Mouse (Mus musculus) bone marrow macrophage, adult 2 months (primary cell): ENCODE measurements around the gene Armc9. TPM values are rescaled to one million over a fixed set of nuclear protein-coding genes. Genes with fewer than 3 reads are reported as not detected.

ENCODE experiments used
- H3K27ac ChIP-seq: 2 replicates; pipeline ENCODE4 v1.5.1; 2012; ENCODE audit warnings: low read depth, low read length; ENCODE audit not compliant: insufficient read depth
- H3K4me1 ChIP-seq: 2 replicates; pipeline ENCODE4 v1.6.1; 2012; ENCODE audit warnings: low read length; ENCODE audit not compliant: control insufficient read depth, insufficient read depth
- H3K4me3 ChIP-seq: 2 replicates; pipeline ENCODE4 v1.5.1; 2012; ENCODE audit warnings: mild to moderate bottlenecking, low read length, moderate library complexity; ENCODE audit not compliant: insufficient read depth
- CTCF ChIP-seq: IDR thresholded peaks from 2 replicates; pipeline ENCODE4 v1.5.1; 2012; ENCODE audit warnings: low read depth, mild to moderate bottlenecking, low read length, moderate library complexity
- POLR2A ChIP-seq: IDR thresholded peaks from 2 replicates; pipeline ENCODE4 v1.6.1; 2012; ENCODE audit warnings: mild to moderate bottlenecking, low read depth, low read length, borderline replicate concordance
- polyA plus RNA-seq: library from polyadenylated mRNA; stranded (reverse); fragments of >200 nt; gene quantifications from 2 replicates; pipeline ENCODE4 v1.2.4, GENCODE M21; 2012; ENCODE audit not compliant: missing spikeins, insufficient read depth, insufficient read length

Armc9 gene
- polyA plus RNA-seq, 1 experiment: 3.1 TPM

DNA sequence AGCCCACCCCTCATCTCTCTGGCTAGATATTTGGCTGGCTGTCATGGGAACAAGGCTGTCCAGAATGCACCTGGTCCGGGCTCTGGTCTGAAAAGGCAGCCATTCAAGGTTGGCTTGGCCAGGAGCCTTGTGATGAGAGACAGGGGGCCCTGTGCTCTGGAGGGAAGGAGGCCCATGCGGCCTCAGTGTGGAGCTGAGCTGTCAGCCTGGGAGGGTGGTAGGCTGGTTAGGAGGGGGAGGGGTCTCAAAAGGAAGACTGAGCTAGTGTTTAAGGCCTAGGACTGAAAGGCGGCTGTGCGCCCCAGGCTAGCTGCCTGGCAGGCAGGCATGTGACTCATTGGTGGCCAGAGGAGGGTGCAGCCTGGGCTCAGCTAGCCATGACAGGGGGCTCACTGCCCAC, 139.9 kb downstream of the Armc9 start:
- TF ChIP-seq CTCF: no peak
- peaks cover 9% of the 10 kb centered on the region for H3K4me1 ChIP-seq
- no peak overlapping the region for H3K4me3 ChIP-seq
- no peak overlapping the region for H3K27ac ChIP-seq

DNA sequence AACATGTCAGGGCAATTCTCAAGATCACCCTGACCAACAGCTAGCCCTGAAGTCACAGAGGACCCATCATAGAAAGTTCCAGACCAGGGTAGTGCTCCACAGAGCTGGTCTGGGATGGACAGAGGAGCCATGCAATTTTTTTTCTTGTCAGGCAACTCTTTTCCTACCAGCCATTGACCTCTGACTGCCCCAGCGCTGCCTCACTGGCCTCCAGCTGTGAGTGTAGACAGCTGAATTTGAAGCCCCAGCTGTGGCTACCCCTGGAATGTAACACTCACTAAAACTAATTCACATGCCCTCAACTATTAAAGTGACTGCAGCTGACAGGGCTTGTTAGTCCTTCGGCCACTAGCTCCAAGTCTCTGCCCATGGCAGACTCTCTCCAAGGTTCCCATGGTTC, 145.5 kb downstream of the Armc9 start:
- Histone ChIP-seq H3K27ac (no peak overlapping the region), H3K4me1 (peaks cover 10% of the 10 kb centered on the region), H3K4me3 (no peak overlapping the region)
- no peak for TF ChIP-seq POLR2A
- no peak for TF ChIP-seq CTCF

- H3K4me3 ChIP-seq: no peak overlapping the region
- H3K27ac ChIP-seq: no peak overlapping the region
- no peak for TF ChIP-seq CTCF
- no peak for TF ChIP-seq POLR2A
- peaks cover 10% of the 10 kb centered on the region for H3K4me1 ChIP-seq
These were observed 146.2 kb downstream of the Armc9 start for GRCm38 (mm10) chr1:86300731-86301130.

DNA sequence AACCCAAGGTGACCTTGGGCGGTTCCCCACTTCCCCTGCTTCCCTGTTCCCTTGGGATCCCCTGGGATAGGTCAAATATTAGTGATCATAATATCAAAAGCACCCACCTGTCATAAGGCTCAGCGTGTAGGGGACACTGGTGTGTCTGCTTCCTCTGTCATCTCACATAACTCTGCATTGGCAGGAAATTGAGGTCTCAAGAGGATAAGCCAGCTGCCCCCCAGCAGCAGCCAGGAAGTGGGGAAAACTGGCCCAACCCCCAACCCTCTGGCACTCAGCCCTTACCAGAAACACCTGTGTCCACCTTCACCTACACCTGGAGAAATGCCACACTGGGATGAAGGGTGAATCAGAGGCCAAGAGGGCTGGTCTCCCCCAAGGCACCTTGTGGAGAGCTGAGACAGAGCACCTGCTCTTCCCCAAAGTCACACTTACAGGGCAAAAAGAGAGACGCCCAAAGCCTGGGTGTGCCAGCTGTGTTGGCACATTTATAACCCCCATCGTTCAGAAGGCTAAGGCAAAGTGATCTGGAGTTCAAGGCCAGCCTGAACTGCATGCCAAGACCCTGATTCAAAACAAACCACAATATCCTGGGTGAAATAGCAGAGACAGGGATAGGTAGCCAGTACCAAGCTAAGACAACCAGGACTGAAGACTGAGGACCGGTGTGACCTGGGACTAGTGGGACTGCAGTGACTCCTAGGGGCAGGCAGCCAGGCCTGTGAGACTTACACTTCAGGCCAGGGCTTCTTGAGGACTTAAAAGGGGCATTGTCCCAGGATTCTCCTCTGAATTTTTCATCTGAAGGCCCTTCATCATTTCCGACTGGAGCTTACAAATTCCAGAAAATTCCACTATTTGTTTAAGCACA, 146.9 kb downstream of the Armc9 start:
- Histone ChIP-seq H3K4me3 (no peak overlapping the region), H3K4me1 (peaks cover 10% of the 10 kb centered on the region), H3K27ac (no peak overlapping the region)
- TF ChIP-seq CTCF: no peak
- TF ChIP-seq POLR2A: no peak

- Histone ChIP-seq H3K27ac (no peak within 1 kb of the TSS), H3K4me3 (peak within 1 kb of the TSS; percentile 56), H3K4me1 (peaks cover 6% of the 10 kb centered on the region)
- TF ChIP-seq CTCF (no peak), POLR2A (no peak)
These were observed 148.0 kb downstream of the Armc9 start, which contains the start of gene B3gnt7 for GRCm38 (mm10) chr1:86302532-86302931. B3gnt7 (plus strand) TSS chr1:86302832.

DNA sequence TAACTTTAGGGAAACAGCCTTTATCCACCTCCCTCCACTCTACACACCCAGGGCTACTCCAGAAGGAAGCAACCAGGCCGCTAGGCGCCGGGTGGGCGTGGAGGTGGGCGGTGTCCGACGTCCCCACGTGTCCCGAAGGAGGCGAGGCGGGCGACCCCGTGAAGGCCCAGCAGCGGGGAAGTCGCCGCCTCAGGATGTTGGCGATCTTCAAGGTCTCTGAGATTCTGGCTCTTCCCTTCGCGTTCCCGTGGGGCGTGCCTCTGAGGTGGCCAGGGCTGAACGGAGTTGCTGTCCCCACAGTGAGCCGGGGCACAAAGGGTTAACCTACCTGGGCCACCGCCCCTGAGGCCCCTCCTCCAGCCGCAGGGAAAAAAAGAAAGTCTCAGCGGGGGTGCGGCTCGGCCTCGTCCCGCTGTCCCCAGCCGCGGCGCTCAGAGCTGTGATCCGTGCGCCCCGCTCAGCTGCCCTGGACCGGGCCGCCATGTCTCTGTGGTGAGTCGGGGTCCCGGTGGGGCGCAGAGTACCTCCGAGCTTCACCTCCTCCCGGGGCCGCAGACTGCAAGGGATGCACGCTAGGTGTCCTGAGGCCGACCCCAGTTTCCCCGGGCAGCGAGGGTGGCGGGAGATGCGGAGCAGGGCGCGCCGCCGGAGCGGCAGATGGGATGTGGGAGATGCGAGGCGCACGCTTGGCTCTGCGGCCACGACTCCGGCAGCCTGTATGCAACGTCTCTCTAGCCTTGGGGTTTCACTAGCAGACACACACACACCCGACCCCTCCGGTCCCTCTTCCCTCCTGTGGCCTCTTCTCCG, 148.7 kb downstream of the Armc9 start:
- TF ChIP-seq CTCF (no peak), POLR2A (no peak)
- H3K4me3 ChIP-seq: peak overlapping the region; percentile 56
- no peak overlapping the region for H3K27ac ChIP-seq
- peaks cover 3% of the 10 kb centered on the region; the same call in 1 of the 2 replicates for H3K4me1 ChIP-seq

- Histone ChIP-seq H3K4me1 (peaks cover 3% of the 10 kb centered on the region; the same call in 1 of the 2 replicates), H3K27ac (no peak overlapping the region), H3K4me3 (peak overlapping the region; percentile 56)
- TF ChIP-seq POLR2A: no peak
- no peak for TF ChIP-seq CTCF
These were observed 149.3 kb downstream of the Armc9 start for GRCm38 (mm10) chr1:86303873-86304250.

DNA sequence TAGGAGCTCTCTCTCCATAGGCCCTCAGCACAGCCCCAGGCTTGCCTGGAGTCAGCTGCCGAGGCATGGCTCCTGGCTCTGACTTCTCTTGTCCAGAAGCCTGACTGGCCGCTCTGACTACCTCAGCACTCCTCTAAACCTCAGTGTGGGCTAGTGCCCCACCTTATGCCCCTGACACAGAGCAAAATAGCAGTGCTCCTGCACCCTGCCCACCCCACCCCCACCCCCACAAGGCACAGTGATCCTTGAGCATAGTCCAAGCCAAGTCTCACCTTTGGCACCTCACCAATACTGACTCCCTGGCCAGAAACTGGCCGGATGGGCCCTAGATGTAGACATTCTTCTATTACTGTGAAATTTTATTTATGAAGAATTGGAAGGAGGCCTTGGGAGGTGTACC, 152.1 kb downstream of the Armc9 start:
- Histone ChIP-seq H3K4me3 (no peak overlapping the region), H3K4me1 (peaks cover 3% of the 10 kb centered on the region; the same call in 1 of the 2 replicates)
- TF ChIP-seq CTCF (no peak), POLR2A (no peak)

DNA sequence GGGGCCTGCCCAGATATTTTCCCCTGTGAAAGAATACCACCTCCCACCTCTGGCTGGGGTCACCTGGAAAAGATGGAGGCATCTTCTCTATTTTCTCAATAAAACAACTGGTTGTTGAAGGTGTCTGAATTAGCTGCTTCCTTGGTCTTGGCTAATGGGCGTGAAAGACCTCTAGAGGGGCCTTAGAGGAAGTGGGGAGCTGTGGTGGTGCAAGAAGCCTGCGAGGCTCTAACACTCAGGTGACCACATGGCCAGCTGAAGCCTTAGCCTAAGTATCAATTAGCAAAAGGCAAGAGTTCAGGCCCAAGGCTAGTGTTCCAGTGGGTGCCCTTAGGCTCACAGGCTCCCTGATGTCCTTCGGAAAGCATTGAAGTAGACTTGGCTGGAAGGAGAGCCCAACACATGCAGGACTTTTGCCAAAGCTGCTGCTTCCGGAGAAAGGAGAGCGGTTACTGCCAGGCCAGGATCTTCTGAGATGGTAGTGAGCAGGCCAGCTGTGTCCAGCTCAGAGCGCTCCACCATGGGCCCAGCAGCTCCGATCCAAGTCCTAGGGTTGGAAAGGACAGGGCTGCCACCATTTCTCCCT, 152.7 kb downstream of the Armc9 start:
- TF ChIP-seq CTCF (no peak), POLR2A (no peak)
- Histone ChIP-seq H3K4me1 (peaks cover 3% of the 10 kb centered on the region; the same call in 1 of the 2 replicates), H3K27ac (no peak overlapping the region), H3K4me3 (no peak overlapping the region)

More for the DNA sequence above, 152.1 kb downstream of the Armc9 start:
- no peak overlapping the region for H3K27ac ChIP-seq
